Mouse (Mus musculus): ENCODE results near the gene Edc4.

DNA sequence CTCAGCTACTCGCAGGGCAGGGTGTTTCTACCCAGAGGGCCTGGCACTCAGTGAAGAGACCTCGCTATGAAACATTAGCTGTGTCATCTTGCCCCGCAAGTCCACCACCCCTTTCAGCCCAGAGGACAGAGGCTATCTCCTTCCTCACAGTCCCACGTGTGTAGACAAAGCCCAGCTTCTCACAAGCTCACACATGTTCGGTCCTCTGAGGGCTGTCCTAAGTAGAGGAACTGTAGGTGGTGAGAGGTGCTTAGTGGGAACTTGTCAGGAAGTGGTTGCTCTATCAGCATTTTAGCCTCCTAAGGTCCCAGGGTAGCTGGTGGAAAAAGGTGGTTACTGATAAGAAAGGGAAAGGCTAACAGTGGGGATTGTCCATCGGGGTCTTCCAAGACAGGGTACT is 54.4 kb downstream of the Edc4 start:
- TF ChIP-seq CHD2 (IDR thresholded peaks at IDR 0.05; ENCODE audit: low read length): no peak
- no peak for TF ChIP-seq CTCF (conservative IDR thresholded peaks at IDR 0.05 in 1 of 2, IDR thresholded peaks at IDR 0.05 in 1 of 2; ENCODE audit: low read depth in 2 of 2, low read length in 2 of 2)
- no peak for TF ChIP-seq POLR2A (IDR thresholded peaks at IDR 0.05; ENCODE audit: low read depth, low read length)

Measured in CH12.LX (cell line).